Mouse (Mus musculus) liver, embryonic 14.5 days (tissue): ENCODE results near the gene Prg4.

Experiments used
- CTCF ChIP-seq: IDR thresholded peaks from 2 replicates; pipeline ENCODE4 v1.5.1; 2016; ENCODE audit warnings: antibody characterized with exemption, low read depth, control low read depth
- EP300 ChIP-seq: IDR thresholded peaks from 2 replicates; pipeline ENCODE4 v1.6.1; 2016; ENCODE audit warnings: antibody characterized with exemption, low read depth

GRCm38 (mm10) chr1:150458977-150459376, 7.0 kb downstream of the Prg4 start:
- no peak for TF ChIP-seq CTCF
- TF ChIP-seq EP300, result no peak
